Mouse (Mus musculus) gastrocnemius, adult 8-10 months (tissue): ENCODE results near the gene Gm20662. TPM values are rescaled to one million over a fixed set of nuclear protein-coding genes. Genes with fewer than 3 reads are reported as not detected.

Experiments used
- DNase-seq, 2 experiments: peaks; one replicate each; pipeline ENCODE4 v3.0.0; 2022; ENCODE audit warnings: low spot score in 2 of 2
- total RNA-seq, 4 experiments: library from RNA; stranded (reverse); gene quantifications; 2 replicates each; pipeline ENCODE4 v1.2.4; 2022

Gene Gm20662
- total RNA-seq, 4 experiments from 2014 or later: 1.3 to 1.9 (median 1.3) TPM; not detected in 1

DNA sequence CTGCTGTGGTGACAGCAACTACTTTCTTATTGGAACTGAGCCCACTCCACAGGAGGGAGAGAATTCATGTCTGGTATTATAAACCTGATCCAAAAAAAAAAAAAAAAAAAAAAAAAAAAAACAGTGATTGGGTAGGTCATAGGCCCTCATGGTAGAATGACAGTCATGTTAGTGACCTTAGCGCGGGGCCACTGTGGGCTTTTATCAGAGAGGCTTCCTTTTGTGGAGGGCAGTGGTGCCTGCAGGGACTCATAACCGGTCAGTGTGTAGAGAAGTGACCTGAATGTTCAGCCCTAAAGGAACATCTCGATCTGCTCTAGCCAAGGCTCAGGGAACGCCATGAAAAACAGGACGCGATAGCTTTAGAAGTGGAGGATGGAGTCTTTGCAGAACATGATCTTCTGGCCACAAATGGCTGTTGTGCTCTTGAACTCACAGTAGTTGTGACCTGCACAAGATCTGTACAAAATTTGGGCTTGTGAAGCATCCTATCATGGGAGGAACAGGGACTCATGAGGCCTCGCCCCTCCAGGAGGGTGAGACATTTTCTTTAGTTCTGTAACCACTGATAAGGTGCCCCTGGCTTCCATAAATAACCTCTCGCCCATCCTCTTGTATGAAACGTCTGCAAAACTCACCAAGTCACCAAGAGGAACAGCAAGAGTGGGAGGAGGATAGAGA, 21.5 kb upstream of the Gm20662 start:
- DNase-seq: no peak

DNA sequence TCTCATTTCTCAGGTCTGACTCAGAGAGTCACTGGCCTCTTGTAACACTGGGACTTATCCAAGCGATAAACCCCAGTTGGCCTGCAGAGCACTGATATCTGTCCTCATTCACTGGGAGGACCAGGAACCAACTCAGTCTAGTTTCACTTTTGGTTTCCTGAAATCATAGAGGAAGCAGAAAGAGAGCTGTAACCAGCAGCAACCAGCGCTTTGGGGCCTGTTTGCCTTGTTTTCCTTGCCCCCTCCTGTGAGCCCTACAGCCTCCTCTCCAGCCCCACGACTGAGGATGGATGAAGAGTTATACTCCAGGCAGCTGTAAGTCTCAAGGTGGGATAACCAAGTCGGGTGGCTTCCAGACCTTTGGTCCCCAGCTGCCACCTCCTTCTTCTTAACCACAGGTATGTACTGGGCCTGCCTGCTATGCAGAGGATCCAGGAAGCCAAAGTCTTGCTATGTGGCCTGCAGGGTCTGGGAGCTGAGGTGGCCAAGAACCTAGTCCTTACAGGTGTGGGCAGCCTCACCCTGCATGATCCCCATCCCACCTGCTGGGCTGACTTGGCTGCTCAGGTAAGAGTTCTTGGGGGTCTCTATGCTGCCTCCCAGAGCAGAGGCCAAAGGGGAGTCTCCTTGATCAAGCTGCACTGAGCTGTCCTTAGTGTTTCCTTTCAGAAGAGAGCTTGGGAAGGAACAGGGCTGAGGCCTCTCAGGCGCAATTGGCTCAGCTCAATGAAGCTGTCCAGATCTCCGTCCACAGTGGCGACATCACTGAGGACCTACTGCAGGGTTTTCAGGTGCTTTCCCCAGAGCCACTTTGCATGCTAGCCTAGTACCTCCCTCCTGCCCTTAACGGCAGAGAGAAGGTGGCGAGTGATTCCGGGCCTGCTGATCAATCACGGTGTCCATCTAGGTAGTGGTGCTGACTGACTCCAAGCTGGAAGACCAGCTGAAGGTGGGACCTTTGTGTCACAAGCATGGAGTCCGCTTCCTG, 20.5 kb upstream of the Gm20662 start, which contains the start of gene Uba7:
Uba7 (plus strand) TSS at position 107 of the 988 bp plus-strand sequence.
- no peak for DNase-seq

DNA sequence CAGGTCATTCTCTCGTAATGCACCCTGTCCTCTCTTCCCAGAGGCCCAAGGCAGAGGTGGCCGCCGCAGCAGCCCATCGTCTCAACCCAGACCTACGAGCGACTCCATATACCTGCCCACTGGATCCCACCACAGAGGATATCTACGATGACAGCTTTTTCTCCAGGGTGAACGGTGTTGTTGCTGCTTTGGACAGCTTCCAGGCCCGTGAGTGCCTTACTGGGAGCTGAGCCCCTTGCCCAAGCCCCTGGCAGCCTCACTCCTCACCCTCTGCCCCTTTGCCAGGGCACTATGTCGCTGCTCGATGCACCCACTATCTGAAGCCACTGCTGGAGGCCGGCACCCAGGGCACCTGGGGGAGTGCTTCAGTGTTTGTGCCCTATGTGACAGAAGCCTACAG, 17.3 kb upstream of the Gm20662 start:
- no peak for DNase-seq

DNA sequence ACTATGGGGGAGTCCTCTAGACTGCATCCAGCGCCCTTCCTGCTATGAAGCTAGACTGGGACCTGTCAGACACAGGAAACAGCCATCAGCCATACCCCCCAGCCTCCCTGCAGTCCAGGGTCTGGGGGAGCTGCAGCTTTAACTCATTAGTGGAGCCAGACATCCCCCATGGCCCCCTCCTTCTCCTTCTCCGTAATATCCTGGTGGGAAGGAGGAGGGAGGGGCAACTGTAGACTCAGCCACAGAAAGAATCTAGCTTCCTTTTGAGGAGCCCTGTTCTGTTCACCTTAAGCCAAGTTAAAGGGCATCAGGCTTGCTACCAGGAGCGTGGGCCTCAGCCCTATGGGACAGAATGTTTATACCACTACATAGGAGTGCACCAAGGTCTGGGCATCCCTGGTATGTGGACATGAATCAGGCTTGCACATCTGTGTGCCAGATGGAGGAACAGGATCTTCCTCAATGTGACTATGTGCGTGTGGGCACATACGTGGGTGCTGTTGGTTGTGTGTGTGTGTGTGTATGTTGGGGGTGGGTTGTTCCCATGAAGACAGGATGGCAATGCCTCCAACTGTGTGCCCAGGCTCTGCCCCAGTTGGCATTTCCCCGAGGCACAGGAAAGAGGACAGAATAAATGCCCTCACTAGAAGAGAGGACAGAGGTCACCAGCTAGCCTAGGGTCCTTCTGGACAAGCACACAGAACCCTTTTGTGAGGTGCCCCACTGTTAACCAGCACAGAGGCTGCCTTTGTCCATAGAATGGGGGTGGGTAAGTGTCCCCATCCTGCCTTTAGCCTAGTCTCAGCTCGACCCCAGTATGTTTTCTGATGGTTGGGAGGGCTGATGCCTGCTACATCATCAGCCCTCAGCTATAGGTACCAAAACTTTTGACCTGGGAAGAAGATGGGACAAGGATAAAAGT, 14.2 kb upstream of the Gm20662 start:
- no peak for DNase-seq

DNA sequence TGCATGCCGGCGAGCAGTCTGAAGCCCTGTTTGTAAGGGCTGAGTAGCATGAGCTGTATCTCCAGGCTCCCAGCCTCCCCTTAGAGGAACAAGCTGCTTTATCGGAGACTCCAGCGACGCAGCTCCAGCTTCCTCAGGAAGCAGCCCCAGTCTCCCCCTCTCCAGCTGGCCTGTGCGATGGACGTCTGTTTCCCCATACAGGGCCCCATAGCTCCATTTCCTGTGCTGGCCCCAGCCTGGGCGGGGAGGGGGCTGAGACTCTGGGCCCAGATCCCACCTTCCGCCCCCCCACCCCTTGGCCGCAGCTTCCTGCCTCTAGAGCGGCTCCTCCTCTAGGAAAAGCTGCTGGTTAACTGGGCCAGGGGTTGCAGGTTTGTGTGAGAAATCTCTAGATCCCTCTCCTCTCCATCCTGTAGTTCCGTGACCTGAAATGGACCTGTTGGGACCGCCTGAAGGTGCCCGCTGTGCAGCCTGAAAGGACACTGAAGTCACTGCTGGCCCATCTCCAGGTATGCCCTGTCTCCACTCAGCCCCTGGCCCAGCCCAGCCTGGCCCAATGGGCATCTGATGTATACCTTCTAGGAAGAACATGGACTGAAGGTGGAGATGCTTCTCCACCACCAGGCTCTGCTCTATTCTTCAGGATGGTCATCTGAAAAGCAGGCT, 13.3 kb upstream of the Gm20662 start, which contains the start of gene Gm20661:
Gm20661 (plus strand) TSS at position 378 of the 666 bp plus-strand sequence.
- peak in 1 of 2 experiments; percentile 50 for DNase-seq

DNA sequence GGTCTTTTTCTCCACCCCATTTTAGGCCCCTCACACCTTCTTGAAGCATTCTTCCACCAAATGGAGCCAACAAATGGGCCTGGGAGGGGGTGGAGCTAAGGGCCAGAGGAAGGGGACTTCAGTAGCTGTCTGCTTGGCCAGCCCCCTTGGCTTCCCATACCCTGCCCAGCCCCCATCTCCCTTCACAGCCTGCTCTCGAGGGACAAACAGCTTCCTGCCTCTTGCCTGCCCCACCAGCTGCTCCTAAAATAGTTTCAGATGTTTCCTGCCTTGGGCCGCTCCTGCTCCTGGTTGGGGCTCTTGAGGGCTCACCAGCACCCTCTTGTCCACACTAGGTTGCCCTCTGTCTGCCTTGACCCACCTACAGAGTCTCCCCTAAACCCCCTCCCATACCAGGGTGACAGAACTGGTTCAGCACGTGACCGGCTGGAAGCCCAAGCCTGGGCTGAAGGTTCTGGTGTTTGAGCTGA, 12.7 kb upstream of the Gm20662 start:
- DNase-seq: peak; percentile 68 to 78

DNA sequence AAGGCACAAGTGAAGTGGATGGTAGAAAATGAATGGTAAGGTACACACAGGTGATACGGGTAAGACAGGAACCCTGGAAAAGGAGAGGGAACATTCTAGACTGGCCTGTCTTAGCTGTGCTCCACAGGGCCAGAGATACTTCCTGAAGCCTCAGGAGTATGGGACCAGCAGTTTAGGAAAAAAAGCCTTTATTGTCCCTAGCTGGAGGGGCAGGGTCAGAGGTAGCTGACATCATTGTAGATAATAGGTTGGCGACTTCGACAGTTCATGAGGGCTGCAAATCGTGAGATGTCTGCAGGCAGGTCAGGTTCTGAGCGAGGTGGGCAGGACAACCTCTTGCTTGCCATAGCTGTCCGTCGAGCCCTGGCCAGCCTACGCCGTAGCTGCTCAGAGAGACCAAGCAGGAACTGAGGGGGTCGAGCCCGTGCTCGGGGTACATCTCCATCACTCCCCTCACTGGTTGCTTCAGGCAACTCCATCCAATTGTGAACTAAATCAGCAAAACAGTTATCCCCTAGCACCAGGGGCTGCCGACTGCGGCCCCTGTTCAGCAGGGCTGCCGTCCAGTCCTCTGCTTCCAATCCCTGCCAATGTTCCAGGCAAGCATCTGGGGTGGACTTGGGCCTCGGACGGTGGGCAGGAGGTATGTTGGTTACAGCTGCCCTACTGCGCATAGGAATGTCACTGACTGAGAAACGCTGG, 11.9 kb upstream of the Gm20662 start:
- no peak for DNase-seq

DNA sequence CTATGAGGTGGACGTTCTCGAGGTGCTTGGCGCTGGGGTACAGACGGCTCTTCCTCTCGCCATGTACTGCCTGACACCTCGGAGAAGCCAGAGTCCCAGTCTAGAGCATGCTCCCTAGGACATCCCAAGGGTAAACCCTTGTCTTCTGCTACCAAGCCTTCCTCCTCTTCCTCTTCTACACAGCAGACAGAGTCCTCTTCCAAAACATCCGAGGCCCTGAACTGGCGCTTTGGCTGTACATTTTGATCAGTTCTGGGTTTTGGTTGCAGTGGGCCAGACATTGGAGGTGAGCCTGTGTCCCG, 11.4 kb upstream of the Gm20662 start:
- DNase-seq: no peak

DNA sequence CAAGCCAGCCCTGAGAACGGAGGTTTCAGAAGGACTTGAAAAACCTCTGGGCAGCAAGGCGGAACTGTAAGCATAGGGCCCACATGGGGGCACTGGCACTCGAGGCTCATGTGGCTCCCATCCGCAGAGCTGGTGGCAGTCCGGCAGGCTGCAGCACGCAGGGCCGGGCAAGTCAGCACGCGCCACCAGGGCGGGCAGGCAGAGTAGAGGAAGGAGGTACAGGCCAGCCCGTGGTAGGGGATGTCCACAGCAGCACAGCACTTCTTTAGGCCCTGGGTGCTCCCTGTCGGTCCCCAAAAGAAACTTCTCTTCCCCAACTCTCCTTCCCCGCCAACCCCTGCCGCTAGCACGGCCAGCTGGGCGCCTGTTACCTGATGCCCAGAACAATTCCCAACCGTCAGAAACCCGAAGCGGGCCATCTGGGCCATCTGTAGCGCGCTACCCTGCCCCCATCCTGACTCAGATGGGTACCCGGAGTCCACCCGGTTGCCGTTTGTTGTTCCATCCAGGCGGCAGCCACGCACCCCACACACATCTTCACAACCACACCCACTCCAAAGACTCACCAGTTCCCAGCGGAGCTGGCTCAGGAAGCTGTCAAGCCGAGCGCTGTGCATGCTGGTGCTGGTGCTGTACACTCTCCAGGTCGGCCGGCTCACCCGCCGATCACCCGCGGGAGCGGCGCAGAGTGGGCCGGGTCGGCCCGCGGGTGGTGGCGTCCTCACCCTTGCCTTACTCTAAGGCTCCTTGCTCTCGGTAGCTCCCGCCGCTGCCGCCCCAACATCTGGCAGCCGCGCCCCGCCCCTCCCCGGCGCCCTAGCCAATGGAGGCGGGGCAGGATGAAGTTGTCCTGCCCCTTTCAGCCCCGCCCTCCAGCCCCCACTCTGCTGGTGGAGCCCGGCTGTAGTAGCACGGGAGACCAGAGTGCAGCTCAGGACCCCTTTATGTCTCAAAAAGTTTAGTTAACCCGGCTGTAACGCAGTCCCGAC, 10.7 kb upstream of the Gm20662 start, which contains the start of gene Inka1:
Inka1 (minus strand) TSS at position 749 of the 989 bp plus-strand sequence.
- peak; percentile 79 to 84 for DNase-seq

DNA sequence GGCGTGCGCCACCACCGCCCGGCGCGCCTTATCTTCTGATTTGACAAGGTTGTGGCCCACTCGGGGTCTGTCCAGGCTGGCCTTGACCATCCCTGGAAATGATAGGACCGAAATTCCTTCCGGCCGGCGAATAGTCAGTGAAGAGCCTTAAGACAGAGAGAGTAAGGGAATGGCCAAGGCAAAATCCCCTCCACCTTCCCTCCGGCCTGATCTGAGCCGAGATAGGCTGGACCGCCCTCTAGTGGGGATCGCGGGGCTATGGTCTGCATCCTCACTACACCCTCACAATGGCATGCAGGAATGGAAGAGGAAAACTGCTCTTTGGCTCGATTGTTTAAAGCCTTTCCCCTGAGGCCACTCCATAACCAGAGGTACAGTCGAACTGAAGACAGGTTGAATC, 9.8 kb upstream of the Gm20662 start:
- peak; percentile 61 to 69 for DNase-seq

DNA sequence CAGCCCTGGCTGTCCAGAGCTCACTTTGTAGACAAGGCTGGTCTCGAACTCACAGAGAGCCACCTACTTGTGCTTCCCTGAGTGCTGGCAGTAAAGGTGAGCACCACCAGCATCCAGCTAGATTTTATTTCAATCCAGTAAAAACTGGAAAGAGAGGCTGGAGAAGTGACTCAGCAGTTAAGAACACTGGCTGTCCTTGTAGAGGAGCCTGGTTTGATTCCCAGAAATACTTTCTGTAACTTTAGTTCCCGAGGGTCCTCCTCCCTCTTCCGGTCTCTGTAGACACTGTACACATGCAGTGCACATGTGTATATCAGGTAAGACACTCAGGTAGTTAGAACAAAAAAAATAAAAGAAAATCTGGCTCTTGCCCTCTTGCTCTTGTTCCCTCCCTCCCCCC, 8.2 kb upstream of the Gm20662 start:
- no peak for DNase-seq

DNA sequence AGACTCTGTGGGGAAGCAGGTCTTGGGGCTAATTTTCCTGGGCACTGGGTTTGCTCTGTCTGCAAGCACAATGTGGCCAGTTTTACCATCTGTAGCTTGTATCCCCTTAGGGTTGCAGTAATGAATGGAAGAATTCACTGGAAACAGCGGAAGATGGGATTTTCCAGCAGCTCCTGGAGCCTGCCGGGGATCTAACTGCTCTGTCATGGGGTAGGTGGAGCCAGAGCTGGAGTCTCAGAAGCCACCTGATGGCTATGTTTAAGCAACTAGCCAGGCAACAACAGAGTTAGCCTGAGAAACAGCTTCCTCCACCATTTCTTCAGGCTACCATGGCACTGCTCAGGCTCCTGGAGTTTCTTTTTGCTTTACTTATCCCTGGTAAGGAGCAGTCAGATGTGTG, 4.0 kb upstream of the Gm20662 start, which contains the start of gene Cdhr4:
Cdhr4 (plus strand) TSS at position 301 of the 400 bp plus-strand sequence.
- no peak for DNase-seq

DNA sequence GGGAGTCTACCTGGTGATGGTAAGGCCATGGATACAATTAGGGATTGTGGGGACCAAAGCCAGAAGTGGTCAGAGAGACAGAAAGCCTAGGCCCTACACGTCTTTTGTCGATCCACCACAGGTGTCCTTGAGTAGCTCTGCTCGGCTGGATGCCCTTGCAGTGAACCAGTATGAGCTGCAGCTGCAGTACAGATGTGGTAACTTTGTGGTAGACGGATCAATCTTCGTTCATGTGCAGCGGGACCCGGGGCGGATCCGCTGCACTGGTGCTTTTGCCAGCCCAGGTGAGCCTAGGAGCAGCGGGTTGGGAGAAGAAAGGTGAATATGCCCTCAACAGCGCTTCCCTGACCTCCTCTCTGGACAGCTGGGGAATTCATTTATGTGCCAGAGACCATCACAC, 3.1 kb upstream of the Gm20662 start:
- DNase-seq: no peak

DNA sequence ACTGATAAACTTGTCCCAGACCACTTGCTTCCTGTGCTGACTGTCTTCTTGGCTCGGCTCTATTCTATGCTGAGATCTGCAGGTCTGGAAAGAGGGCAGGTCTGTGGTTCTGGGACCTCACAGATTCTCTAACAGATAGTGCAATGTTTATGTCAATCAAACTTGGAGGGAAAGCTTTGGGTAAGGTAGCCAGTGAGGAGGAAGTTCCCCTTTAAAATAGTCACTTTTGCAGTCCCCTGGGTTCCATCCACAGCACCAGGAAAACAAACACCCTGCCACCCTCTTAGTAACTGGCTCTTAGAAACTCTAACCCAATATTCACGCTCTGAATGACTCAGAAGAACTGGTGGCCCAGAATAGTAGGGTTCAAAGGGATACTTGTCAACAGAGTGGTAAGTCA, 1.7 kb upstream of the Gm20662 start:
- DNase-seq: no peak

DNA sequence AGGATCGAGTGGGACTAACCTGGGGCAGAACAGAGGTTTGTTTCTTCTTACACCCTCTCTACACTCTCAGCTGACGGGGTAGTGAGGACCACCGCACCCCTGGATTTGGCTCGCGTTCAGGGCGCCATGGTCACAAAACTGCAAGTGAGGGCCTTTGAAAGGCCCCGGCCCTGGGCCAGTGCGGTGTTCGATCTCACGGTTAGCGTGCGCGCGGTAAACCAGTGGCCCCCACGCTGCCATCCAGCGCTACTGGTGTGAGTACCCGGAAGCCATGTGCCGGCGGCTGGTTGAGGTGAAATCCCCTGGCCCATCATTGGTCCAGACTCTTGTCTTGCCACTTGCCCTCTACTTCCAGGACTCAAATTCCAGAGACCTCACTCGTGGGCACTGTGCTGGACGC, 636 bp upstream of the Gm20662 start:
- no peak for DNase-seq

DNA sequence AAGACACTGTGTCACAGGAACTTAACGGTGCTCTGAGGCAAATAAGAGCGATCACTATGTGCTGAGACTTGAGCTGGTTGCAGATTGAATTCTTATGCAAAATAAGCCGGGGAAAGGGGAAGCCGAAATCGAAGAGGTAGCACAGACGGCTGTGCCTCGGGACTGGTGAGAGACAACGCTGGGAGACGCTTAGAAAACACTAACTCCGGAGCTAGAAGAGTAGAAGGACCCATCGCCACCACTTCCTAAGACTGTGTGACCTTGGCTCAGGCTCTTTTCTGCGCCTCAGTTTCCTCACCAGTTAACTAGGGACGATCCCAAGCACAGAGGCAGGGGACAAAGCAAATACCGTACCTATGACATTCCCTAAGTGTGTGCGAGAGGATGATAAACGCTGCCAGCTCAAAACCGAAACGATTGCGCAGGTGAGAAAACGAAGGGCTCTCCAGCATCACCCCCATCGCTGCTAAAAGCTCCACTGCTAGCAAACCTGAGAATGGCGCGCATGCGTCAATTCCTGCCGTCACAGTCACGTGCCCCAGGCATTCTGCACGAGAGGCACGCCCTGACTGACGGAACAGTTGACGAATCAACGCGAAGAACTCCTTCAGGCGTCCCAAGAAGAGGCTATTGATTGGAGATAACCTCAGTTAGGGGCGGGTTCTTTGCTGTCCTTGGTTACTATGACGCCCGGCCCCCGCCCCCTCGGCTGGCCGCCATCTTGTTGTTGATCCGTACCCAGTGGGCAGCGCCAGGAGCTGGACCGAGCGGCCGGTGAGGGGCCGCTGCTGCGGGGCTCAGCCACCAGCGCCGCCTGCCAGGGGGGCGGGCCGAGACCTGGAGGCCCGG, 6.0 kb downstream of the Gm20662 start, which contains the start of gene Ip6k1:
Ip6k1 (plus strand) TSS at position 580 of the 849 bp plus-strand sequence.
- peak; percentile 100 for DNase-seq

DNA sequence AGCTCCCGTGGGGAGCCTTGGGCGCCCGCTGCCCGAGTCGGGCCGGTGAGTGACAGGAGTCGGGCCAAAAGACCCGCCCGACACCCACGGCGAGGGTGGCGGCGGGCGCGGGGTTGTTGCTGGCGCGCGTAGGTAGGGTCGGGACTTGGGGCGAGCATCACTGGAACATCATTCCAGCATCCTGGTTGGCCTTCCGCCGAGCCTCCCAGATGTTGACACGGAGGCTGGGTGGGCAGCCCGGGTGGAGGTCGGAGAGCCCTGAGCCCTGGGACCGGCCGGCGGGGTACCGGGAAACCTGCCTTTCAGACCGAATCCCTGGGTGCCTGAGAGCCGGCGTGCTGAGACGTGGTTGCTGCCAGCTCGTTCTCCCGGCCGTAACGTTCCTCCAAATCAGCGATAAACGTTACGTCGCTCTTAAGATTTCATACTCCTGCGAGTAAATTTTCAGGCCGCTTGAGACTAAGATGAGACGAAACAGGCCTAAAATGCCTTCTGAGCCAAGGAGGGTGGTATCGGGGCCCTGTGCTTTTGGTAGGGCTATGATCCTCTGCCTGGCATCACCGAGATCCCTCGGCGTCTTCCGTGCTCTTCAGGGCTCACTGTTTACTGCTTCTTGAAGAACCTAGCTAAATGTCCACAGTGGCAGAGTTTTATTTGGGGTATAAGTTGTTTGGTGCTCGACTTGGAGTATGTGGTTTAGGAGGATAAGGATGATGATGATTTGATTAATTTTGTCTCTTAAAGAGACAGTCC, 6.8 kb downstream of the Gm20662 start:
- no peak for DNase-seq
